In genomic region chr6:117012621-117013020, GRCm38 (mm10) we compare ENCODE assay signal across 29 mouse cellular contexts.
"Had no signal": no experiment of that assay in that cellular context is flagged by ENCODE, and none has a peak within 500 bp of the region (broad histone marks: within the 10 kb centered on the region; RNA-seq: fewer than 3 reads in every experiment).

No protein-coding gene starts in this region.

- H3K27me3 ChIP-seq: heart, embryonic 15.5 days; hindbrain, embryonic 12.5 days; intestine, embryonic 15.5 days; kidney, embryonic 15.5 days; limb, embryonic 12.5 days; liver, embryonic 13.5 days; liver, embryonic 15.5 days had no signal

- H3K4me2 ChIP-seq: heart, embryonic 13.5 days; heart, embryonic 15.5 days; hindbrain, embryonic 12.5 days; hindbrain, embryonic 14.5 days; intestine, embryonic 15.5 days; kidney, embryonic 15.5 days; limb, embryonic 12.5 days; liver, embryonic 11.5 days; liver, embryonic 13.5 days; liver, embryonic 15.5 days had no signal

- H3K27ac ChIP-seq: gastrocnemius, adult 2 months; heart, embryonic 10.5 days; heart, embryonic 13.5 days; heart, embryonic 15.5 days; hindbrain, embryonic 12.5 days; hindbrain, embryonic 14.5 days; intestine, embryonic 15.5 days; kidney, embryonic 15.5 days; kidney, postnatal 0 days; layer of hippocampus, adult 2 months; left cerebral cortex, adult 2 months; limb, embryonic 10.5 days; limb, embryonic 12.5 days; liver, embryonic 13.5 days; liver, embryonic 15.5 days had no signal

- ATAC-seq: hindbrain, embryonic 16.5 days; inflammation-experienced regulatory T-cells, adult 6 months; intestine, embryonic 15.5 days; intestine, postnatal 0 days had no signal

- H3K9me3 ChIP-seq: heart, embryonic 10.5 days; heart, embryonic 13.5 days; heart, embryonic 15.5 days; hindbrain, embryonic 12.5 days; intestine, embryonic 15.5 days; kidney, embryonic 15.5 days; limb, embryonic 10.5 days; limb, embryonic 12.5 days; liver, embryonic 13.5 days; liver, embryonic 15.5 days had no signal

- H3K4me3 ChIP-seq: gastrocnemius, adult 2 months; heart, embryonic 10.5 days; heart, embryonic 13.5 days; heart, embryonic 15.5 days; hindbrain, embryonic 12.5 days; intestine, embryonic 15.5 days; kidney, embryonic 15.5 days; layer of hippocampus, adult 2 months; left cerebral cortex, adult 2 months; limb, embryonic 10.5 days; limb, embryonic 12.5 days; liver, embryonic 13.5 days; liver, embryonic 15.5 days had no signal

- H3K9ac ChIP-seq: heart, embryonic 13.5 days; heart, embryonic 15.5 days; hindbrain, embryonic 12.5 days; hindbrain, embryonic 14.5 days; intestine, embryonic 15.5 days; kidney, embryonic 15.5 days; limb, embryonic 12.5 days; liver, embryonic 13.5 days; liver, embryonic 15.5 days had no signal

- H3K36me3 ChIP-seq: heart, embryonic 10.5 days; heart, embryonic 13.5 days; heart, embryonic 15.5 days; hindbrain, embryonic 12.5 days; intestine, embryonic 15.5 days; kidney, embryonic 15.5 days; limb, embryonic 10.5 days; limb, embryonic 12.5 days; liver, embryonic 13.5 days; liver, embryonic 15.5 days had no signal

- H3K4me1 ChIP-seq: heart, embryonic 10.5 days; heart, embryonic 13.5 days; heart, embryonic 15.5 days; hindbrain, embryonic 12.5 days; intestine, embryonic 15.5 days; kidney, embryonic 15.5 days; limb, embryonic 10.5 days; limb, embryonic 12.5 days; liver, embryonic 13.5 days; liver, embryonic 15.5 days had no signal

- DNase-seq: gastrocnemius, adult 2 months; gastrocnemius, postnatal 10 days; gastrocnemius, postnatal 25 days; heart, adult 18-20 months; heart, postnatal 14 days; heart, postnatal 36 days; kidney, adult 18-20 months; kidney, adult 8-10 months; kidney, postnatal 25 days; kidney, postnatal 4 days; liver; liver, embryonic 13.5 days had no signal
